Mouse (Mus musculus): ENCODE results near the gene Myo3b.
"Not testable (repeated sequence)": the region's sequence is repeated elsewhere in the genome, so short reads cannot be mapped to it uniquely, and the experiment has no call there.

DNA sequence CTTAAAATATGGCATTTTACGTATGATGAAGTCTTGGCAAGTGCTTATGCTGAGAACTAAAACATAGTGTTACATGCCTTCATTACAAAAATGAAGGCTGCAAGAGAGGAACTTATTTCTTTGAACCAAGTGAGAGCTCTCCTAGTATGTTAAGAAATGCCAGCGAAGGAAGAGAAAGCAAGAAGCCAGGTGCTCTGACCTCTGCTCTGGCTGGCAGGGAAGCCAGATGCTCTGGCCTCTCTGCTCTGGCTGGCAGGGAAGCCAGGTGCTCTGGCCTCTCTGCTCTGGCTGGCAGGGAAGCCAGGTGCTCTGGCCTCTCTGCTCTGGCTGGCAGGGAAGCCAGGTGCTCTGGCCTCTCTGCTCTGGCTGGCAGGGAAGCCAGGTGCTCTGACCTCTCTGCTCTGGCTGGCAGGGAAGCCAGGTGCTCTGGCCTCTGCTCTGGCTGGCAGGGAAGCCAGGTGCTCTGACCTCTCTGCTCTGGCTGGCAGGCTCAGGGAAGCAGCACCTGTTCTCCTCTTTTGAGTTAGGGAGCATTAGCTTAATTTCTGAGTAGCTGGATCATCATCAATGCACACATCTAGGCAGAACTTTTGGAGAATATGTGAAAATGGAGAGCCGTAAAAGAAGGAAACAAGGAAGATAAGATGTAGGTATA lies 44.7 kb upstream of the Myo3b start:
- not testable (repeated sequence) for TF ChIP-seq POLR2A (IDR thresholded peaks at IDR 0.05; ENCODE audit: control insufficient read depth, low read depth, low read length); CTCF (IDR thresholded peaks at IDR 0.05; ENCODE audit: control insufficient read depth, insufficient read depth, insufficient replicate concordance, low read depth, low read length)
